Mouse (Mus musculus) urinary bladder, postnatal 10 days (tissue): ENCODE results near the gene Clk2.

Experiments
- DNase-seq: peaks from one replicate; pipeline ENCODE4 v3.0.0; 2022; ENCODE audit warnings: low spot score

Clk2 gene

GRCm38 (mm10) chr3:89164506-89165267 is at the start of gene Clk2:
Gene Clk2 (plus strand): TSS chr3:89164795.
- DNase-seq: peak; percentile 68

- no peak for DNase-seq
Observed at GRCm38 (mm10) chr3:89115522-89115921, 49.1 kb upstream of the Clk2 start.

DNA sequence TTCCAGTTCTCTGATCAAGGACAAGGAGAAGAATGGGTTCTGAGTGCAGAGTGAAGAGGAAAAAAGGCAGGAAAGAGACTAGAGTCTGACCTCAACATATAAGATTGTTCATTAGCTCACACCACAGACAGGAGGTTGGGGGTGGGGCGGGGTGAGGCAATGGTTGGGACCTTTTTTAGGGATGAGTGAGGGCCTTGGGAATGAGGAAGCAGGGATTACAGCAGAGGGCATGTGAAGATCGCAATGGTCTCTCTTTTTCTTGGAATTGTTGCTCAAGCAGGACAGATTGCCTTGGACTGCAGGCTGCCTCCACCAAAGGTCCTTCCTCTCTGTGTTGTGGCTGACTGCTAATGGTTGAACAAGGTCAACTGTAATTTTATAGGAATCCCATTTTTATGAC is 41.3 kb upstream of the Clk2 start:
- no peak for DNase-seq

- DNase-seq: no peak
Observed at GRCm38 (mm10) chr3:89124241-89124640, 40.4 kb upstream of the Clk2 start.

GRCm38 (mm10) chr3:89125981-89126380 is 38.6 kb upstream of the Clk2 start:
- DNase-seq: no peak

- DNase-seq: no peak
Observed at GRCm38 (mm10) chr3:89129908-89130307, 34.7 kb upstream of the Clk2 start.

DNA sequence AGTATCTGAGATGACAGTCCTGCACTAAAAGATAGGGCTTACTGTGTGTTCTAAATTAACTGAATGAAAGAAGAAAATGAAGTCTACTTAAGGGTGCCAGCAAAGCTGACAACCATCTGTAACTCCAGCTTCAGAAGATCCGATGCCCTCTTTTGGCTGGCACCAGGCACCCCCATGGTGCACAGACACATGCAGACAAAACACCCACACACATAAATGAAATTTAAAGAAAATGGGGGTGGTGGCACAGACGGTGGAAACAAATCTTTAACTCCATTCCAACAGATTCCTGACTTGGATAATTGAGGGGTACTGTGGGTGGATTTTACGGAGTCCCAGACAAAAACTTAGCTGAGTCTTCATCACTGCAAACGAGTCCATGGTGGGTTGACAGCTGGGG is 32.8 kb upstream of the Clk2 start:
- no peak for DNase-seq

GRCm38 (mm10) chr3:89132285-89133062 is 32.1 kb upstream of the Clk2 start:
- DNase-seq: no peak

- DNase-seq: no peak
Observed at GRCm38 (mm10) chr3:89133063-89133450, 31.5 kb upstream of the Clk2 start.

- no peak for DNase-seq
Observed at GRCm38 (mm10) chr3:89133752-89134151, 30.8 kb upstream of the Clk2 start.

- DNase-seq: no peak
Observed at GRCm38 (mm10) chr3:89135958-89136357, 28.6 kb upstream of the Clk2 start, which contains the start of gene Pklr. Gene Pklr (plus strand): TSS chr3:89136142.

DNA sequence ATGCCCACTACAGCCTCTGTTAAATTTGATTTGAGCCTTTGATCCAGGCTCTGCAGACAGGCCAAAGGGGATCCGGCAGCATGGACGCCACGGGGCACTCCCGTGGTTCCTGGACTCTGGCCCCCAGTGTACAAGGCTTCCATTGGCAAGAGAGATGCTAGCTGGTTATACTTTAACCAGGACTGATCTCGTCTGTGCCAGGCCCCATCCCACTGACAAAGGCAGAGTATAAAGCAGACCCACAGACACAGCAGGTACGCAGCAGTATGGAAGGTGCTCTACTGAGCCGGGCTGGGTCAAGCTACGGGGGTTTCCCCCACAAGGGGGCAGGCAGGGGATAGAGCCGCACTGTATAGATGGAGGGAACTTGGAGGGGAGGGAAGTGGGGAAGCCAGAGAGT is 28.2 kb upstream of the Clk2 start:
- DNase-seq: no peak

DNA sequence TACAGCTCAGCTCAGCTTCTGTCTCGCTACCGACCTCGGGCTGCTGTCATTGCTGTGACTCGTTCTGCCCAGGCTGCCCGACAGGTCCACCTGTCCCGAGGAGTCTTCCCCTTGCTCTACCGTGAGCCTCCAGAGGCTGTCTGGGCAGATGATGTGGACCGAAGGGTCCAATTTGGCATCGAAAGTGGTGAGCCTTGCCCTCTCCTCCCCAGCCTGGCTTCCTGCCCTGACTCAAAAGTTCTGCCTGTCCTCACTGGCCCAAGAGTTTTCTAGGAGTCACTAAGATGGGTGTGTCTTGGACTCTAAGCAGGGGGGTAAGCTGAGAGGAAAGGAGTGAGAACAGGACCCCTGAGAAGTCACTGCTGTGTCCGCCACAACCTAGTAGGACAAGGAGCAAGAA is 19.8 kb upstream of the Clk2 start:
- DNase-seq: no peak

- no peak for DNase-seq
Observed at GRCm38 (mm10) chr3:89145566-89145965, 19.0 kb upstream of the Clk2 start.

- DNase-seq: no peak
Observed at GRCm38 (mm10) chr3:89147101-89147978, 17.3 kb upstream of the Clk2 start.

- DNase-seq: no peak
Observed at GRCm38 (mm10) chr3:89147979-89148311, 16.6 kb upstream of the Clk2 start.

DNA sequence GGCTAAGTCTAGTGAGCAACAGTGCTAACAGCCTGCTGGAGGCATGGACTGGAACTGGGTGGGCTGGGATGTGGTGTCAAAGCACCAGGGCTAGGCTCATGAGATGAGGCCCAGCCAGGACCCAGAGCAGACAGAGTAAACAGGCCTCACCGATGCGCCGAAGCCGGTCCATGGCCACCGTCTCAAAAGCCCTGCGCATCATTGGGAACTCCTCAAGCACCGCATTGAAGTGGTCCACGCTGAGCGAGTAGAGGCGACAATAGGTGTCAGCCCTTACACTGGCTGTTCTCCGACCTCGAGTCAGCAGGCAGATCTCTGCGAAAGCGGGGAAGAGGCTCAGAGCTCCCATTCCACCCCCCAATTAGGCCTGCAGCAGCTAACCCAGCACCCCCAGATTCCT is 16.0 kb upstream of the Clk2 start:
- DNase-seq: no peak

DNA sequence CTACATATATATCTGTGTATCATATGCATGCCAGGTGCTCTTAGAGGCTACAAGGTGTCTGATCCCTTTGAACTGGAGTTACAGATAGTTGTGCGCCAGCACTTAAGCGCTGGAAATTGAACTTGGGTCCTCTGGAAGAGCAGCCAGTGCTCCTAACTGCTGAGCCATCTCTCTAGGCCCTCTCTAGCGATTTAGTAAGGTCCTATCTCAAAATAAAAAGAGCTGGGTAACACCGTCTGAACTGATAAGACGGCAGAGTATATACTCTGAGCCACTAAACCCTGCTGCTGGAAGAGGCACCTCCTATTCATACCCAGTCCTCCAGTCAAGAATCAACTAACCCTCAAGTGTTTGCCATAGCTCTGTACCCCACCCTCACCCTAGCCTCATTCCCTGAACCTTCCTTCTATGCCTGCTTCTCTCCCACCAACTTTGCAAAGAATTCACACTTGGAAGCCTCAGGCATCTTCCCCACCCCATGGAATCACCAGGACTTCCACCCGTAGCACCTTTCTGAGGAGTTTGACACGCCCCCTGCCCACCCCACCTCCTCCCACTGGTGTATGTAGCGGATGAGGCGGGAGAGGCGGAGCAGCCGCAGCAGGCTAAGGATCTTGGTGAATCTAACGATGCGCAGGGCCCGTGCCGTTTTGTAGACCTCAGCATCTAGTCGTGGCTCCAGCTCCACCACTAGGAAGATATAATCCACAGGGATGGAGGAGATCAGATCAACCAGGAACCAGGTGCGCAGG is 12.3 kb upstream of the Clk2 start:
- no peak for DNase-seq

DNA sequence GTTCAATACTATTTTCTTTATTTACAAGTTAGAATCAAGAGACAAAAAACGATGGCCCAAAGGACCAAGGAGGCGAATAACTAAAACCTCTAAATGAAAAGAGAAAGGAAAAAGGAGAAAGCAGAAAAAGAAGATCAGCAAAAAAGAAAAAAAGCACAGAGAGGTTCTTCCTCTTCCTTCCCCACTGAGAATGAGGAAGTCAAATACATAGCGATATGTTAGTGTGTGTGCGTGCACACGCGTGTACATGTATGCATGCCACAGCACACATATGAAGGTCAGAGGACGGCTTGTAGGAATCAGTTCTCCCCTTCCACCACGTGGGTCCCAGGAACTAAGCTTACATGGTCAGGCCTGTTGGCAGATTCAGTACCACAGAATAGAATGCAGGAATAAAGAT is 7.6 kb upstream of the Clk2 start:
- no peak for DNase-seq

GRCm38 (mm10) chr3:89158651-89159050 is 5.9 kb upstream of the Clk2 start:
- no peak for DNase-seq

DNA sequence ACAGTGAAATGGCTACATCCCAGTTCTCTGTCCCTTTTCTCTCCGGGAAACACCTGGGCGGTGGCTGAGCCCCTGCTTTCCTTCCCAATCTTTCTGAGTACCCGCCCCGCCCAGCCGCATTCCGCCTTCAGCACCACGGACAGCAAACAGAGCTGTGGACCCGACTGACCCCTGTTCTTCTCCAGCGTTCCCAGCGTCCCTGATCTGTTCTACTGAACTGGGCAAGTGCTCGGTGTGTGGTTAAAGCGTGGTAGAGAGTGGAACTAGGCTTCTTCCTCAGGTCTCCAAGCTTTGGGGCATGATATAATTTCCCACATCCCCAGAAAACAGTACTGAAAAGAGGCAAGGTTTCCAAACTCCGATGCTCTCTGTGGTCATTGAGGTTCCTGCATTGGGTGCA is 5.4 kb upstream of the Clk2 start:
- peak; percentile 30 for DNase-seq
